Mouse (Mus musculus) heart, embryonic 10.5 days (tissue): ENCODE results near the gene Ankmy1. TPM values are rescaled to one million over a fixed set of nuclear protein-coding genes. Genes with fewer than 3 reads are reported as not detected.
A peak's percentile ranks its signal among the peaks of the same experiment; 100 is the strongest.

Experiments
- DNase-seq: peaks from one replicate; pipeline ENCODE4 v3.0.0-alpha.2; 2017; ENCODE audit warnings: low spot score
- H3K27ac ChIP-seq: fragments of 300-500 bp; sonication (generic); 2 replicates; pipeline ENCODE4 v1.5.1; 2016; ENCODE audit warnings: mild to moderate bottlenecking
- H3K27me3 ChIP-seq: fragments of 300-500 bp; sonication (generic); 2 replicates; pipeline ENCODE4 v1.6.1; 2016; ENCODE audit warnings: mild to moderate bottlenecking; ENCODE audit not compliant: poor library complexity, insufficient read depth, severe bottlenecking
- H3K36me3 ChIP-seq: fragments of 300-500 bp; sonication (generic); 2 replicates; pipeline ENCODE4 v1.6.1; 2016; ENCODE audit warnings: mild to moderate bottlenecking, moderate library complexity
- H3K4me1 ChIP-seq: fragments of 300-500 bp; sonication (generic); 2 replicates; pipeline ENCODE4 v1.6.1; 2016; ENCODE audit warnings: mild to moderate bottlenecking
- H3K4me3 ChIP-seq: fragments of 300-500 bp; sonication (generic); 2 replicates; pipeline ENCODE4 v1.5.1; 2016; ENCODE audit warnings: mild to moderate bottlenecking, moderate library complexity
- H3K9me3 ChIP-seq: fragments of 300-500 bp; sonication (generic); 2 replicates; pipeline ENCODE4 v1.6.1; 2016; ENCODE audit warnings: mild to moderate bottlenecking, moderate library complexity
- WGBS: fragments of 180-500 bp; shearing (Covaris S2); methylation state at CpG from one replicate; pipeline ENCODE4 v1.1.7; 2016; 5-methylcytosine and 5-hydroxymethylcytosine counted together
- polyA plus RNA-seq: library from polyadenylated mRNA; unstranded; fragments of >200 nt; fragmentation: Nextera tagmentation; extraction: Ambion mirVana; gene quantifications from 2 replicates; pipeline ENCODE4 v1.2.1, GENCODE M21; 2016

Gene Ankmy1
- 0.06 and 0.18 TPM in 2 replicates for polyA plus RNA-seq

GRCm38 (mm10) chr1:92902786-92903185, at the start of gene Ankmy1:
Gene Ankmy1 (minus strand): TSS chr1:92902906.
- 2% methylated on average over 15 of the region's 15 CpGs for WGBS
- H3K9me3 ChIP-seq: no peaks in the 10 kb centered on the region
- peak; percentile 87 for DNase-seq
- H3K27me3 ChIP-seq: peaks cover 37% of the 10 kb centered on the region
- H3K36me3 ChIP-seq: no peaks in the 10 kb centered on the region
- peak within 1 kb of the TSS; percentile 46 for H3K4me3 ChIP-seq
- peaks cover 17% of the 10 kb centered on the region for H3K4me1 ChIP-seq
- H3K27ac ChIP-seq: no peak within 1 kb of the TSS

GRCm38 (mm10) chr1:92950607-92951006, 47.9 kb upstream of the Ankmy1 start, which contains the start of gene Gpr35:
Gene Gpr35 (plus strand): TSS chr1:92950865.
- Histone ChIP-seq H3K27ac (no peak within 1 kb of the TSS), H3K9me3 (no peaks in the 10 kb centered on the region), H3K4me3 (no peak within 1 kb of the TSS), H3K4me1 (no peaks in the 10 kb centered on the region), H3K36me3 (peaks cover 33% of the 10 kb centered on the region), H3K27me3 (no peaks in the 10 kb centered on the region)
- WGBS: 60% methylated on average over 5 of the region's 5 CpGs
- no peak for DNase-seq

- DNase-seq: no peak
- 46% methylated on average over 6 of the region's 6 CpGs for WGBS
- Histone ChIP-seq H3K9me3 (no peaks in the 10 kb centered on the region), H3K4me3 (no peak overlapping the region), H3K27me3 (no peaks in the 10 kb centered on the region), H3K4me1 (no peaks in the 10 kb centered on the region), H3K36me3 (peaks cover 44% of the 10 kb centered on the region), H3K27ac (no peak overlapping the region)
Observed at GRCm38 (mm10) chr1:92949426-92949825, 46.7 kb upstream of the Ankmy1 start.

GRCm38 (mm10) chr1:92947966-92948365, 45.3 kb upstream of the Ankmy1 start:
- no peaks in the 10 kb centered on the region for H3K9me3 ChIP-seq
- H3K27me3 ChIP-seq: no peaks in the 10 kb centered on the region
- no peak overlapping the region for H3K27ac ChIP-seq
- H3K4me1 ChIP-seq: no peaks in the 10 kb centered on the region
- no peak overlapping the region for H3K4me3 ChIP-seq
- DNase-seq: no peak
- 91% methylated on average over 3 of the region's 3 CpGs for WGBS
- H3K36me3 ChIP-seq: peaks cover 57% of the 10 kb centered on the region

- Histone ChIP-seq H3K9me3 (no peaks in the 10 kb centered on the region), H3K36me3 (peaks cover 92% of the 10 kb centered on the region), H3K4me3 (no peak overlapping the region), H3K27me3 (no peaks in the 10 kb centered on the region), H3K4me1 (no peaks in the 10 kb centered on the region), H3K27ac (no peak overlapping the region)
- WGBS: 90% methylated on average over 19 of the region's 19 CpGs
- DNase-seq: no peak
Observed at GRCm38 (mm10) chr1:92943219-92943989, 40.7 kb upstream of the Ankmy1 start.

- H3K36me3 ChIP-seq: peaks cover 62% of the 10 kb centered on the region
- no peak overlapping the region for H3K4me3 ChIP-seq
- WGBS: 89% methylated on average over 4 of the region's 4 CpGs
- H3K27ac ChIP-seq: no peak overlapping the region
- no peak for DNase-seq
- H3K4me1 ChIP-seq: peaks cover 16% of the 10 kb centered on the region
- no peaks in the 10 kb centered on the region for H3K9me3 ChIP-seq
- no peaks in the 10 kb centered on the region for H3K27me3 ChIP-seq
Observed at GRCm38 (mm10) chr1:92939746-92940145, 37.0 kb upstream of the Ankmy1 start.

- WGBS: 88% methylated on average over 3 of the region's 3 CpGs
- peaks cover 44% of the 10 kb centered on the region for H3K36me3 ChIP-seq
- H3K27me3 ChIP-seq: no peaks in the 10 kb centered on the region
- H3K27ac ChIP-seq: no peak overlapping the region
- no peaks in the 10 kb centered on the region for H3K9me3 ChIP-seq
- H3K4me1 ChIP-seq: peaks cover 24% of the 10 kb centered on the region
- no peak overlapping the region for H3K4me3 ChIP-seq
- DNase-seq: no peak
Observed at GRCm38 (mm10) chr1:92937797-92938196, 35.1 kb upstream of the Ankmy1 start.

GRCm38 (mm10) chr1:92936467-92936866, 33.8 kb upstream of the Ankmy1 start:
- Histone ChIP-seq H3K9me3 (no peaks in the 10 kb centered on the region), H3K27ac (no peak overlapping the region), H3K4me1 (peaks cover 24% of the 10 kb centered on the region), H3K27me3 (peaks cover 7% of the 10 kb centered on the region; the same call in 1 of the 2 replicates), H3K36me3 (peaks cover 34% of the 10 kb centered on the region), H3K4me3 (no peak overlapping the region)
- no peak for DNase-seq
- 87% methylated on average over 3 of the region's 3 CpGs for WGBS

- peaks cover 31% of the 10 kb centered on the region for H3K36me3 ChIP-seq
- no peak for DNase-seq
- peaks cover 24% of the 10 kb centered on the region for H3K4me1 ChIP-seq
- H3K27ac ChIP-seq: no peak overlapping the region
- 55% methylated on average over 2 of the region's 2 CpGs for WGBS
- no peaks in the 10 kb centered on the region for H3K9me3 ChIP-seq
- no peak overlapping the region for H3K4me3 ChIP-seq
- peaks cover 7% of the 10 kb centered on the region; the same call in 1 of the 2 replicates for H3K27me3 ChIP-seq
Observed at GRCm38 (mm10) chr1:92935977-92936376, 33.3 kb upstream of the Ankmy1 start.

- WGBS: 23% methylated on average over 10 of the region's 10 CpGs
- H3K4me1 ChIP-seq: peaks cover 24% of the 10 kb centered on the region
- no peak for DNase-seq
- H3K36me3 ChIP-seq: peaks cover 26% of the 10 kb centered on the region
- H3K4me3 ChIP-seq: peak overlapping the region; percentile 88
- no peaks in the 10 kb centered on the region for H3K9me3 ChIP-seq
- peaks cover 7% of the 10 kb centered on the region; the same call in 1 of the 2 replicates for H3K27me3 ChIP-seq
- H3K27ac ChIP-seq: peak overlapping the region; percentile 93
Observed at GRCm38 (mm10) chr1:92935054-92935962, 32.6 kb upstream of the Ankmy1 start.

GRCm38 (mm10) chr1:92934182-92934827, 31.6 kb upstream of the Ankmy1 start, which contains the start of gene Capn10:
Gene Capn10 (plus strand): TSS chr1:92934376.
- H3K27me3 ChIP-seq: peaks cover 12% of the 10 kb centered on the region; the same call in 1 of the 2 replicates
- H3K4me1 ChIP-seq: peaks cover 24% of the 10 kb centered on the region
- peaks cover 16% of the 10 kb centered on the region for H3K36me3 ChIP-seq
- WGBS: under 1% methylated on average over 45 of the region's 45 CpGs
- H3K27ac ChIP-seq: peak within 1 kb of the TSS; percentile 93
- H3K4me3 ChIP-seq: peak within 1 kb of the TSS; percentile 88
- no peaks in the 10 kb centered on the region for H3K9me3 ChIP-seq
- DNase-seq: peak; percentile 99

- Histone ChIP-seq H3K4me1 (peaks cover 24% of the 10 kb centered on the region), H3K27ac (peak overlapping the region; percentile 93), H3K27me3 (peaks cover 18% of the 10 kb centered on the region; the same call in 1 of the 2 replicates), H3K9me3 (no peaks in the 10 kb centered on the region), H3K36me3 (peaks cover 9% of the 10 kb centered on the region; the same call in 1 of the 2 replicates), H3K4me3 (peak overlapping the region; percentile 88)
- 75% methylated on average over 4 of the region's 4 CpGs for WGBS
- no peak for DNase-seq
Observed at GRCm38 (mm10) chr1:92933611-92934010, 30.9 kb upstream of the Ankmy1 start.
